In genomic region chr9:102045111-102045861, GRCm38 (mm10) we compare ENCODE assay signal across 16 mouse cellular contexts.
DNase-seq lines count a peak whose midpoint lies in the region; ATAC-seq lines count a peak whose summit lies in the region.
"Had no signal": no experiment of that assay in that cellular context is flagged by ENCODE, and none has a peak within 500 bp of the region (broad histone marks: within the 10 kb centered on the region; RNA-seq: fewer than 3 reads in every experiment).

No protein-coding gene starts in this region.

- H3K9me3 ChIP-seq in forebrain, embryonic 10.5 days: no peaks in the 10 kb centered on the region
- no peaks in the 10 kb centered on the region for H3K9me3 ChIP-seq in hindbrain, embryonic 12.5 days (replicated peaks)
- H3K9me3 ChIP-seq in midbrain, embryonic 13.5 days: no peaks in the 10 kb centered on the region
- H3K9me3 ChIP-seq: embryonic facial prominence, embryonic 13.5 days; heart, embryonic 13.5 days; liver, embryonic 13.5 days had no signal

- DNase-seq in forebrain, embryonic 10.5 days (ENCODE audit: extremely low spot score, low spot score): peak; percentile 24
- no peak for DNase-seq in T-cell, adult 2 months (ENCODE audit: low spot score)
- DNase-seq in left cerebral cortex, adult 8-10 months (ENCODE audit: low spot score in 2 of 2): no peak
- DNase-seq in layer of hippocampus, adult 9-11 months: no peak
- DNase-seq in layer of hippocampus, adult 8-10 months (ENCODE audit: low spot score in 2 of 2): no peak
- DNase-seq: adrenal gland, adult 2 months; cerebellum, postnatal 14 days; gastrocnemius, postnatal 10 days; liver, embryonic 13.5 days; lung, postnatal 10 days had no signal

- ATAC-seq in hindbrain, embryonic 12.5 days (ENCODE audit: low FRiP score): peak; percentile 57; the same call in 1 of the 2 replicates
- peak; percentile 61 for ATAC-seq in midbrain, embryonic 13.5 days
- ATAC-seq: inflammation-experienced regulatory T-cells, adult 6 months had no signal

- H3K9ac ChIP-seq in hindbrain, embryonic 12.5 days: no peak overlapping the region
- no peak overlapping the region; the same call in 1 of the 2 replicates for H3K9ac ChIP-seq in midbrain, embryonic 13.5 days (replicated peaks)
- H3K9ac ChIP-seq: embryonic facial prominence, embryonic 13.5 days; heart, embryonic 13.5 days; liver, embryonic 13.5 days had no signal

- H3K4me1 ChIP-seq in forebrain, embryonic 10.5 days: peaks cover 21% of the 10 kb centered on the region
- peaks cover 19% of the 10 kb centered on the region for H3K4me1 ChIP-seq in hindbrain, embryonic 12.5 days
- peaks cover 22% of the 10 kb centered on the region for H3K4me1 ChIP-seq in midbrain, embryonic 13.5 days (replicated peaks)
- H3K4me1 ChIP-seq: heart, embryonic 13.5 days; liver, embryonic 13.5 days had no signal

- no peak overlapping the region for H3K4me2 ChIP-seq in hindbrain, embryonic 12.5 days (replicated peaks)
- peak overlapping the region; percentile 12; the same call in 1 of the 2 replicates for H3K4me2 ChIP-seq in midbrain, embryonic 13.5 days (replicated peaks)
- H3K4me2 ChIP-seq: embryonic facial prominence, embryonic 13.5 days; heart, embryonic 13.5 days; liver, embryonic 13.5 days had no signal

- H3K27ac ChIP-seq in forebrain, embryonic 10.5 days: peak overlapping the region; percentile 75
- peak overlapping the region; percentile 57 for H3K27ac ChIP-seq in hindbrain, embryonic 12.5 days
- H3K27ac ChIP-seq in midbrain, embryonic 13.5 days: peak overlapping the region; percentile 81
- H3K27ac ChIP-seq: embryonic facial prominence, embryonic 13.5 days; heart, embryonic 13.5 days; kidney, postnatal 0 days; liver, embryonic 13.5 days had no signal

- H3K4me3 ChIP-seq in forebrain, embryonic 10.5 days: no peak overlapping the region
- no peak overlapping the region for H3K4me3 ChIP-seq in hindbrain, embryonic 12.5 days
- H3K4me3 ChIP-seq in midbrain, embryonic 13.5 days (replicated peaks): no peak overlapping the region
- H3K4me3 ChIP-seq: embryonic facial prominence, embryonic 13.5 days; heart, embryonic 13.5 days; liver, embryonic 13.5 days had no signal

- no peaks in the 10 kb centered on the region for H3K36me3 ChIP-seq in forebrain, embryonic 10.5 days (replicated peaks)
- no peaks in the 10 kb centered on the region for H3K36me3 ChIP-seq in hindbrain, embryonic 12.5 days
- H3K36me3 ChIP-seq in midbrain, embryonic 13.5 days: peaks cover 5% of the 10 kb centered on the region
- H3K36me3 ChIP-seq: embryonic facial prominence, embryonic 13.5 days; heart, embryonic 13.5 days; liver, embryonic 13.5 days had no signal

- 36% methylated on average over 8 of the region's 8 CpGs for WGBS in forebrain, embryonic 10.5 days
- 20% methylated on average over 8 of the region's 8 CpGs for WGBS in hindbrain, embryonic 12.5 days
- 6% methylated on average over 8 of the region's 8 CpGs for WGBS in midbrain, embryonic 13.5 days

- no peaks in the 10 kb centered on the region for H3K27me3 ChIP-seq in forebrain, embryonic 10.5 days (ENCODE audit: poor library complexity, severe bottlenecking)
- H3K27me3 ChIP-seq in hindbrain, embryonic 12.5 days: no peaks in the 10 kb centered on the region
- no peaks in the 10 kb centered on the region for H3K27me3 ChIP-seq in midbrain, embryonic 13.5 days
- H3K27me3 ChIP-seq: embryonic facial prominence, embryonic 13.5 days; liver, embryonic 13.5 days had no signal
